Mouse (Mus musculus) thymus, postnatal 14 days (tissue): ENCODE results near the gene Gsg1.

Experiments used
- DNase-seq: peaks from one replicate; pipeline ENCODE4 v3.0.0; 2021

The Gsg1 gene

DNA sequence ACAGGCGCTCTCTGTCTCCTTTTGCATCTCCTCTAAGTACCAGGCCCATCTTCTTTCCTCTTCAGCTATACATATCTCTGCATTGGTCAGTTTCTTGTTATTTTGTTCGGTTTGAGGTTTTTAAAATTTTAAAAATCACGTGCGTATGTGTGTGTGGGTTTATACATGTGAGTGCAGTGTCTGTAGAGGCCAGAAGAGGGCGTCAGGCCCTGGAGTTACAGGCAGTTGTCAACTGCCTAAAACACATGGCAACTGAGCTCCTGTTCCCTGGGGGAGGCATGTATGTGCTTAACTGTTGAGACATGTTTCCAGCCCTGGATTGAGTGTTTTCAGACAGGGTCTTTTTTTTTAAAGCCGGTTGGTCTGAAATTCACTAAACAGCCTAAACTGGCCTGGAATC is 51.5 kb downstream of the Gsg1 start:
- no peak for DNase-seq

DNA sequence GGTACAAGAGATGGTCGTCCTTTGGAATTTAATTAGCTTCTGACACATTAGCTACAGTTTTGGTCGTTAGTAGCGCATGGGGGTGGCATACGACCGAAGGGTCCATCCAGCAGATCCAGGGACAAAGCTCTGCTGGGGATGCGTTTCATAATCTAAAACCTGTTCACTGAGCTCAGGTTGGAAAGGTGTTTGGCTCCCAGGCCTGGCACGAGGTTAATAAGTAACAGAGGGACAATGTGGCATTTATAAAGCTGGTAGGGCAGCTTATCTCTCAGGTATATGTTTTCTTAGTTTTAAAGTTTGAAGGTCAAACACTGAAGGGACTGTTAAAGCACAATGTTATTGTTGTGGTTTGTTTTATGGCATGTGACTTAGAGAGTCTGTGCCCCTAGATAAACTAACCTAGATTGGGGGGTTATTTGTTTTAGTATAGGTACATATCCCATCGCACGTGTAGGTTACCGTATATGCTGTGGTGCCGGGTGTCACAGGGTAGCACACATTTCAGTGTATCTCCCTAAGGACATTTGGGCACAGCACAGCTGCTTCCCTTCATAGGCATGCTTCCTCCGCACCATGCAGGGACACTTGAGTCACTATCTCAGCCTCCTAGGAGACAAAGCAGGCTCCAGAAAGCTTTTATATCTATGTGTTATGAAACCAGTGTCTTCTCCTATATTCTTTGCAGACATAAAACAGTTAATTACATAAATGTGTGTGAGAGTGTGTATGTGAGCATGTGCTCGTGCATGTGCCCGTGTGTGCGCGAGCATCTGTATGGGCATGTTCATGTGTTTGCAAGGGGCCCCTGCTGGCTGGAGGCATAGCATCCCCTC is 53.8 kb downstream of the Gsg1 start:
- DNase-seq: no peak

DNA sequence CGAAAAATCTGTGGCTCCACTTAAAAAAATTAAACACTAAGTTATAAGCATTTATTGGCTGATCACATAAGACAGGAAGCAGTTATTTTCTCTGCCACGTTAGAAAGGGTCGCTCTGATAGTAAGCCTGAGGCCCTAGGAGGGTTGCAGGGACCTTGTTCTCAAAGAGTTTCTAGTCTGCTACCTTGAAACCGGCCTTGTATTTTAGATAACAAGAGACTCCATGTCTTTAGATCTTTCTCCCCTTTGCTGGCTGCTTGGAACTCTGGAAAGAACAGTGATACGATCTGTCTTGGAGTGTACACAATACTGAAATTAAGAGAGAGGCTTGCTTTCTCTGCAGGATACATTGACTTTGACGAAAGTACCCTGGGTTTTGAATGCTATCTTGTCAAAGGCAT is 55.4 kb downstream of the Gsg1 start:
- DNase-seq: no peak

DNA sequence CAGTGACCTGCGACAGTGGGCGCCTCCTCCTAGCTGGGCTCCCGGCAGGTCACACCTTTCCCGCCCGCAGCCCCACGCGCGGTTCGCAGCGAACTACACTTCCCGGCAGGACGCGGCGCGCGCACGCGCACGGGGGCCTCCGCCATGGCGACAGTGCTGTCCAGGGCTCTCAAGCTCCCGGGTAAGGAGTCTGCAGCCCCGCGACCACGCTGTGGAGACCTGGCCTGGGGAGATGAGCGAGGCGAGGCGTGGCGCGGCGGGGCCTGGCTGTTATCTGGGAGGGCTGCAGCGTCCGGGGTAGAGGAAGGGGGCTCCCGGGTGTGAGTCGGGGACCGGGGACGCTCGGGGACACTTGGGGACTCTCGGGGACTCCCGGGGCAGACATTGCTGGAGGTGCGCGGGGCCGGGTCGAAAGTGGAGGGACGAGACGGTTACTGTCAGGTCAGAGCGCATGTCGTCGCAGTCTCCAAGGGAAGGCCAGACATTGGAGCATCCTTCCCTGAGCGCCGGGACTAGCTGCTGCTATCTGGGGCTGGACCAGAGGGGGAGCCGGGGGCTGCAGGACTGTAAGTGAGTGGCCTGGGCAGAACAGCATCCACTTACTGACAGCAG is 56.1 kb downstream of the Gsg1 start, which contains the start of the genes Fam234b and Hebp1:
Gene Fam234b (plus strand): TSS at position 57 of the 612 bp plus-strand sequence.
Gene Hebp1 (minus strand): TSS at position 102 of the 612 bp plus-strand sequence.
- peak; percentile 92 for DNase-seq

DNA sequence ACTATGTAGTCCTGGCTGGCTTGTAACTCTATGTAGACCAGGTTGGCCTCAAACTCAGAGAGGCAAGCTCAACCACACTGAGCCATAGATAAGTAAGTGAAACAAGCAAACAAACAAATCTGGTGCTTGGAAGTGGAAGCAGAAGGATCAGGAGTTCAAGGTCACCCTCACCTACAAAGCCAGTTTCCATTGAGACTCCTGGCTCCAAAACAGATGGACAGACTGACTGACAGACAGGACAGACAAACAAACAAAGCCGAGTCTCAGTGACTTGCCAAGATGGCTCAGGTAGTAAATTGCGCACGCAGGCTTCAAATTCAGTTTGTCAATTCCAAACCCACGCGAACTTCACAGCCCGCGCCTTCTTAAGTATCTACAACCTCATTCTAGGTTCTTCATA is 56.7 kb downstream of the Gsg1 start:
- DNase-seq: no peak

DNA sequence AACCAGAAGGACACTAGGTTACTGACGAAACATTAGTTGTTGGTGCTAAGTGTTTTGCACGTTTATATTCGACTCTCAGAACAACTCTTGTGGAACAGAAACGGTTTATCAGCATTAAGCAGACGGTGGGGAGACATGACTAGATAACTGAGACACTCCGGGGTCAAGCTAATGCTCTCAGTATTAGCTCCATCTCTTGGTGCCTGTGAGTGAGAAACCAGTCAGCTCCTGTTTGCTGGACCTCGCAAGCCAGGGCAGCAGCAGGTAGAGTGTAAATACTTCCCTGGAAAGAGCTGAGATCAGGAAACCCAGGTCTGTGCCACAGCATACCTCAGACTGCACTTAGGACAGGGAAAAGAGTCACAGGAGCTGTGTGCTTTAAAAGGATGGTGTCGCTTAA is 57.4 kb downstream of the Gsg1 start:
- DNase-seq: no peak

DNA sequence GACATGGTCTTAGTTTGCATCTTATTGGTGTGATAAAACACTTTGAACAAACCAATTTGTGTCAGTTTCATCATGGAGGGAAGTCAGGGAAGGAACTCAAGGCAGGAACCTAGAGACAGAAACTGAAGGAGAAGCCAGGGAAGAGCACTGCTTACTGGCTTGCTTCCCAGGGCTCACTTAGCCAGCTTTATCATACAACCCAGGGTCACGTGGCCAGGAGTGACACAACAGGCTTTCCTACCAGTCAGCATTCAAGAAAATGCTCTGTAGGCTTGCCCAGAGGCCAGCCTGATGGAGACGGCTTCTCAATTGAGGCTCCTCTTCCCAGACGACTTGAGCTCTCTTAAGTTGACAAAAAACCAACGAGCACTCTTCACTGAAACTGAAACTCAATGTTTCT is 59.2 kb downstream of the Gsg1 start:
- DNase-seq: no peak

DNA sequence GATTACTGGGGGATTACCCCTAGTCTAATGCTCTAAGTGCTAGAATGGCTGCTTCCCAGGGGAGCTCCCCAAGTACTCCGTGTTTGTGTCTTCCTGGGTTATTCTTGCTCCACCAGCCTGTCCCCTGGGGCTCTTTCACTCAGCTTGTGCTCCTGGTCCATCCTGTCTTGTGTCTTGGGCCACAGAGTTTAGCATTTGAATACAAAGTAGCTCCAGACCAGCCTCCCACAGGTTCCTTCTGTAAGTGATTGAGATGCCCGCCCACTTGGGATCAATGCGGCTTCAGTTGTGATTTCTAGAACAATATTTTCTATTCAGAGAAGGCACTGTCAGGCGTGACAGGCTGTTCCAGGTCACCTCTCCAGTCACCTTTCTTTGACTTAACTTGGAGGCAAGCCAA is 60.4 kb downstream of the Gsg1 start:
- DNase-seq: no peak

DNA sequence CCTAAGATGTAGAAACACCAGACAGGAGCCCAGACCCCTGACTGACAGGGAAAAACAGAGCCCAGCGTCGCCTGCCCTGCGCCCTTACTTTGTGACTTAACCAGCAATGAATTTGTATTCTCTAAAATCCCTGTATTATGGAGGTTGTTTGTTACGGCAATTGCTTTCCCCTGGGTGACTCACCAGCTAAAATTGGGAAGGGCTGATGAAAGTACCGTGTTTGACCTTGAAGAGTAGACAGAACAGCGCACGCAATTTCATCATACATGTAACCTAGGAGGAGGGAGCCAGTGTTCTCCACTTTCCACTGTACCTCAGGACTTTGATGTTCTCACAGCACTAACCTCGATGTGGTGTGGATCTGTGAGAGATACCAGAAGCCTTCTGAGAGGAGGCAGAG is 61.2 kb downstream of the Gsg1 start:
- DNase-seq: no peak

DNA sequence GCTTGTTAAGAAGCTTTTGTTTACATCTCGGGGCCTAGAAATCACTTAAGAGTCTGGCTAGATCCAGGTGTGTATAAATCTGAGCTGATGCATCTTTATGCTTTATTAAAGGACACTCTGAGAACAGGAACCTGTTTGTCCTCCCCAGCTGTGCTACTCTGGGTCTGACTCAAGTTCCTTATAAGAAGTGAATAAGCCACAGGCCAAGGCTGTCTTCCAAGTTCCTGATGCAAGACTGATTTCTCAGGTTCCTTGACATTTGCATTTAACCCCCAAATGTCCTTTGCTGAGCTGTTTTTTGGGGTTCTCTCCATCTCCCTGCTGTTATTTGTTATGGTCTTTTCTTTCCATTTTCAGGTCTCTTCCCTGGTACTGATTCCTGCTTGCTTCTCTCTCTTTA is 62.2 kb downstream of the Gsg1 start:
- DNase-seq: no peak

DNA sequence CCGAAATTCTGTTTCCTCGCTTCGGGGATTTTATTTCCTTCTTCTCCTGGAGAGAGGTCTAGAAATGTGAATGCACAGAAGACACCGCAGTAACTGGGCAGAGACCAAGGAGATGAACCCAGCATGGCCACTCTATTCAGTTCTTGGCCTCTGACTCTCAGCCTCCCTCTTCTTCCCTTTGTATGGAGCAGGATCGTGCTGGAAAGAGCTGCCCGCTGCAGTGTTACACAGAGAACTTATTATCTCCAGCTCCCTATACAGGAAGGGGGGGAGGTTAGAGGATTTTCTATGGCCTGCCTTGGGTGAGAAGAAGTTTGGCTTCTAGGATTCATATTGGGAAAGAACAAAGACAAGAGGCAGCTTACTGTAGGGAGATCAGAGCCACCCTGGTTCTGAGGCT is 64.0 kb downstream of the Gsg1 start:
- DNase-seq: no peak

DNA sequence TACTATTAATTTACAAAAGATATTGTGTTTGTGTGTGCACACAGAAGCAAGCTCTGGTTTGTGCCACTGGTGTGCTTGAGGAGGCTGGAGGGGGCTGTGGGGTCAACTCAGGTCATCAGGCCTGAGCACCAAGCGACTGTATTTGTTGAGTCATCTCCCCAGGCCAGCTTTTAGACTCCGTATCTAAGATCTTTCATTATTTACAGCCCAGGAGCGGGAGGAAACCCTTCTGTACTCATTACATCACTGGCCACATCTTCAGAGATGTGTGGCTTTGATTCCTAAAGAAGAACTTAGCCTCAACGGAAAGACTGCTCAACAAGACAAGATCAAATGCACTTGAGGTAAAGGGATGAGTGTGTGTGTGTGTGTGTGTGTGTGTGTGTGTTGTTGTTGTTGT is 65.5 kb downstream of the Gsg1 start:
- DNase-seq: no peak
